Mouse (Mus musculus): ENCODE measurements around the gene Dio2. TPM values are rescaled to one million over a fixed set of nuclear protein-coding genes. Genes with fewer than 3 reads are reported as not detected.

The Dio2 gene
- polyA plus RNA-seq, 1 experiment = 0.10 TPM

DNA sequence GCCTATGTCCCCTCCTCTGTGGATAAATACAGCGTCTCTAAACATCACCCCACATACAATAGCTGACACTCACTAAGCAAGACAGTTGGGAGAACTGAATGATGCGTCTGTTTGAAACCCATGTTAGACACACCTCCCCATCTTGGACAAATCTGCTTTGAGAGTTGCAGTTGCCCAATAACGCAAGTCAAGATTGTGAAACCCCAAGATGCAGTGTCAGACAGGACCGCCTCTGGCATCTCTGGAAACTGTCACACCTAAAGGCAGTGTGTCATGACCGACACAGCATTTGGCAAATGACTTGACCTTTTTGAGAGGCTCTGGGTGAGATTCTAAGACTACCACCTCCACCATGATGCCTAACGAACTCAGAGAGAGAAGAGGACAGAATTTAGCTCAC is 2.8 kb downstream of the Dio2 start:
- Histone ChIP-seq H3K4me1 (ENCODE audit: control insufficient read depth, insufficient read depth, low read length) (no peaks in the 10 kb centered on the region), H3K4me3 (ENCODE audit: low read depth, low read length) (no peak overlapping the region), H3K27ac (ENCODE audit: insufficient read depth, low read length) (no peak overlapping the region), H3K9ac (ENCODE audit: low read depth, poor library complexity, severe bottlenecking) (no peak overlapping the region), H3K9me3 (replicated peaks; ENCODE audit: control insufficient read depth, insufficient read depth, low read length, poor library complexity, severe bottlenecking) (no peaks in the 10 kb centered on the region), H3K36me3 (ENCODE audit: control insufficient read depth, insufficient read depth, low read length, poor library complexity, severe bottlenecking) (no peaks in the 10 kb centered on the region), H3K27me3 (ENCODE audit: control insufficient read depth, insufficient read depth, low read length, poor library complexity, severe bottlenecking) (no peaks in the 10 kb centered on the region)
- TF ChIP-seq CTCF (IDR thresholded peaks at IDR 0.05; ENCODE audit: low read depth, low read length) = no peak
- no peak for TF ChIP-seq EP300 (IDR thresholded peaks at IDR 0.05; ENCODE audit: insufficient read depth, low read depth, low read length)
- no peak for TF ChIP-seq POLR2A (IDR thresholded peaks at IDR 0.05; ENCODE audit: insufficient read depth, low read length)

DNA sequence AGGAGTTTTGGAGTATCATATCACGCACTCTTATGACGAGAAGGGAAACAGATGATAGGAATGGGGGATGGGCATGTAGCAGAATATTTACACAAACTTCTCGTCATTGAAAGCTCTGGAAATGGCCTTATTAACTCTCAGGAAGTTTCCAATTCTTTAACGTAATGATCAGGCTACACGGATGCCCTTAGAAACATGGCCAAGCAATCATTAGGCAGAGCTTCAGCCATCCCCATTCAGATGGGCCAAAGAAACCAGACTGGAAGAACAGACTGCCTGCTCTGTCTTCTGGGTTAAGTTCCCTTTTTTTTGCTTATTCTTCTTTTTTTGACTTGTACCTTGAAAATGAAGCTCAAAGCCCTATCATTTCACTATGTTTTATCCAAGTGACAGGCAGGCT is 3.7 kb downstream of the Dio2 start:
- Histone ChIP-seq H3K9ac (ENCODE audit: low read depth, poor library complexity, severe bottlenecking) (no peak overlapping the region), H3K36me3 (ENCODE audit: control insufficient read depth, insufficient read depth, low read length, poor library complexity, severe bottlenecking) (no peaks in the 10 kb centered on the region), H3K4me1 (ENCODE audit: control insufficient read depth, insufficient read depth, low read length) (no peaks in the 10 kb centered on the region), H3K27ac (ENCODE audit: insufficient read depth, low read length) (no peak overlapping the region), H3K4me3 (ENCODE audit: low read depth, low read length) (no peak overlapping the region), H3K27me3 (ENCODE audit: control insufficient read depth, insufficient read depth, low read length, poor library complexity, severe bottlenecking) (no peaks in the 10 kb centered on the region), H3K9me3 (replicated peaks; ENCODE audit: control insufficient read depth, insufficient read depth, low read length, poor library complexity, severe bottlenecking) (no peaks in the 10 kb centered on the region)
- no peak for TF ChIP-seq CTCF (IDR thresholded peaks at IDR 0.05; ENCODE audit: low read depth, low read length)

DNA sequence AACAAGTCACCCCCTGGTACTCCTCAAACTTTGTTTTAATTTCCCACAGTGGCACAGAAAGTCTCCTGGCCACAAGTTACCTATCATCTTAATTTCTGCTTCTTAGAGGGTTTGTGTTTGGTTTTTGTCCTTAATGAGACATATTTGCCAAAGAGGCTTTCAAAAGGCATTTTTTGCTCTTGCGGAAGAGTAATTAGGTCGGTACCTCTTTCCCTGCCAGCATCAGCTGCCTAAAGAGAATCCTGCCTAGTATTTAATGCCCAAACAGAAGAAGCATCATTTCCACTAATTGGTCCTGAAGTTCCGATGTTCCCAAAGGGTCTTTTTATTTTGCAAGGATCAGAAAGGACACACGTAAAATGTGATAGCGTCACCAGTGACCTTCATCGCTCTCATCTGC is 4.5 kb downstream of the Dio2 start:
- Histone ChIP-seq H3K9me3 (replicated peaks; ENCODE audit: control insufficient read depth, insufficient read depth, low read length, poor library complexity, severe bottlenecking) (no peaks in the 10 kb centered on the region), H3K9ac (ENCODE audit: low read depth, poor library complexity, severe bottlenecking) (no peak overlapping the region), H3K36me3 (ENCODE audit: control insufficient read depth, insufficient read depth, low read length, poor library complexity, severe bottlenecking) (no peaks in the 10 kb centered on the region), H3K27ac (ENCODE audit: insufficient read depth, low read length) (no peak overlapping the region), H3K4me1 (ENCODE audit: control insufficient read depth, insufficient read depth, low read length) (no peaks in the 10 kb centered on the region), H3K4me3 (ENCODE audit: low read depth, low read length) (no peak overlapping the region), H3K27me3 (ENCODE audit: control insufficient read depth, insufficient read depth, low read length, poor library complexity, severe bottlenecking) (no peaks in the 10 kb centered on the region)
- no peak for TF ChIP-seq EP300 (IDR thresholded peaks at IDR 0.05; ENCODE audit: insufficient read depth, low read depth, low read length)

DNA sequence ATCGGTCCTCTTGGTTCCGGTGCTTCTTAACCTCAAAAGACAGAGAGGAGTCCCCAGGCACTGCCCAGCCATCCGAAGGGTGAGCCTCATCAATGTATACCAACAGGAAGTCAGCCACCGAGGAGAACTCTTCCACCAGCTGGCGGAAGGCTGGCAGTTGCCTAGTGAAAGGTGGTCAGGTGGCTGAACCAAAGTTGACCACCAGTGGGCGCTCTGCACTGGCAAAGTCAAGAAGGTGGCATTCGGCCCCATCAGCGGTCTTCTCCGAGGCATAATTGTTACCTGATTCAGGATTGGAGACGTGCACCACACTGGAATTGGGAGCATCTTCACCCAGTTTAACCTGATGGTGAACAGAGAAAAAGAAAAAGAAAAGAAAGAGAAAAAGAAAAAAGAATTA is 8.6 kb downstream of the Dio2 start:
- Histone ChIP-seq H3K9ac (ENCODE audit: low read depth, poor library complexity, severe bottlenecking) (no peak overlapping the region), H3K9me3 (replicated peaks; ENCODE audit: control insufficient read depth, insufficient read depth, low read length, poor library complexity, severe bottlenecking) (no peaks in the 10 kb centered on the region), H3K4me1 (ENCODE audit: control insufficient read depth, insufficient read depth, low read length) (no peaks in the 10 kb centered on the region), H3K36me3 (ENCODE audit: control insufficient read depth, insufficient read depth, low read length, poor library complexity, severe bottlenecking) (no peaks in the 10 kb centered on the region), H3K4me3 (ENCODE audit: low read depth, low read length) (no peak overlapping the region), H3K27me3 (ENCODE audit: control insufficient read depth, insufficient read depth, low read length, poor library complexity, severe bottlenecking) (no peaks in the 10 kb centered on the region), H3K27ac (ENCODE audit: insufficient read depth, low read length) (no peak overlapping the region)
- TF ChIP-seq CTCF (IDR thresholded peaks at IDR 0.05; ENCODE audit: low read depth, low read length) = peak; percentile 88
- no peak for TF ChIP-seq POLR2A (IDR thresholded peaks at IDR 0.05; ENCODE audit: insufficient read depth, low read length)

DNA sequence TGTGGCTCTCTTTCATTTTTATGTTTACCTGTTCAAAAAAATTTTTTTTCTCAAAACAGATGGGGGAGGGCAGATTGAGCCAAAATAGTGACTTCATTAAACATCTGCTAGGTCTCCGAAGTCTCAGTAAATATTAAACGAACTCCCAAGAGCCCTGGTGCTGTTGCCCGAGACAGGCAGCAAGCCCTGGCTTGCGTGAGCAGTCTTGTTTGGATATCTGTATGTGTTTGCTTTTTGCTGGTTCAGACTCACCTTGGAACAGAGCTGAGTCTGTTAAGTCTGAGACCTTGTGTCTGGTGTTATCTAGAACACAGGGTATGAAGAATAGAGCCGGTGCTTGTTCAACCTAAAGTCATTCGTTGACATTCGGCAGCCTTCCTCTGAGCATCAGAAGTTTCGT is 13.1 kb downstream of the Dio2 start:
- Histone ChIP-seq H3K9me3 (replicated peaks; ENCODE audit: control insufficient read depth, insufficient read depth, low read length, poor library complexity, severe bottlenecking) (no peaks in the 10 kb centered on the region), H3K27me3 (ENCODE audit: control insufficient read depth, insufficient read depth, low read length, poor library complexity, severe bottlenecking) (no peaks in the 10 kb centered on the region), H3K9ac (ENCODE audit: low read depth, poor library complexity, severe bottlenecking) (no peak overlapping the region)

DNA sequence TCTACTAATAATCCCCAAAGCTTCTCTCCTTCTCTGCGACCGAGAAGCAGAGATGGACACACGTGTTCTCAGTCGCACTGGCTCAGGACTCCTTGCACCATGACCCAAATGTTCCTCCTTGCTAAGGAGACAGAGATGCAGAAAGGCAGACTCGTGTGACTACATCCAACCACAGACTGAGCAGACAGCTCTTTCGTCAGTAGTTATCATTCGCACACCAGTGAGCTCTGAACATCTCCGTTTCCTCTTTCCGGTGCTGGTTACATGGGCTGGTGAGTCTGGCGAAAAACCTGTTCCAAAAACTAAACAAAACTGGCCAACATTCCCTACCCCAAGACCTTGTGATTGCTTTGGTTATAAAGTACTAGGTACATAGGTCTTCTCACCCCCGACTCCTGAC is 13.6 kb downstream of the Dio2 start:
- no peak overlapping the region for H3K9ac ChIP-seq (ENCODE audit: low read depth, poor library complexity, severe bottlenecking)
- H3K27ac ChIP-seq (ENCODE audit: insufficient read depth, low read length) = no peak overlapping the region
- H3K36me3 ChIP-seq (ENCODE audit: control insufficient read depth, insufficient read depth, low read length, poor library complexity, severe bottlenecking) = no peaks in the 10 kb centered on the region
- TF ChIP-seq CTCF (IDR thresholded peaks at IDR 0.05; ENCODE audit: low read depth, low read length) (no peak), EP300 (IDR thresholded peaks at IDR 0.05; ENCODE audit: insufficient read depth, low read depth, low read length) (no peak), POLR2A (IDR thresholded peaks at IDR 0.05; ENCODE audit: insufficient read depth, low read length) (no peak)
- no peaks in the 10 kb centered on the region for H3K9me3 ChIP-seq (replicated peaks; ENCODE audit: control insufficient read depth, insufficient read depth, low read length, poor library complexity, severe bottlenecking)
- H3K27me3 ChIP-seq (ENCODE audit: control insufficient read depth, insufficient read depth, low read length, poor library complexity, severe bottlenecking) = no peaks in the 10 kb centered on the region
- H3K4me3 ChIP-seq (ENCODE audit: low read depth, low read length) = no peak overlapping the region
- no peaks in the 10 kb centered on the region for H3K4me1 ChIP-seq (ENCODE audit: control insufficient read depth, insufficient read depth, low read length)

More for the DNA sequence above, 13.1 kb downstream of the Dio2 start:
- H3K4me3 ChIP-seq (ENCODE audit: low read depth, low read length) = no peak overlapping the region
- no peak for TF ChIP-seq CTCF (IDR thresholded peaks at IDR 0.05; ENCODE audit: low read depth, low read length)
- TF ChIP-seq POLR2A (IDR thresholded peaks at IDR 0.05; ENCODE audit: insufficient read depth, low read length) = no peak
- no peak for TF ChIP-seq EP300 (IDR thresholded peaks at IDR 0.05; ENCODE audit: insufficient read depth, low read depth, low read length)
- H3K4me1 ChIP-seq (ENCODE audit: control insufficient read depth, insufficient read depth, low read length) = no peaks in the 10 kb centered on the region
- H3K27ac ChIP-seq (ENCODE audit: insufficient read depth, low read length) = no peak overlapping the region
- no peaks in the 10 kb centered on the region for H3K36me3 ChIP-seq (ENCODE audit: control insufficient read depth, insufficient read depth, low read length, poor library complexity, severe bottlenecking)

Data from ES-Bruce4 (cell line).